Comparison of ENCODE assay signal across 13 mouse cellular contexts in genomic region chr15:40017597-40017996, GRCm38 (mm10).
DNase-seq lines count a peak whose midpoint lies in the region; ATAC-seq and TF ChIP-seq lines count a peak whose summit lies in the region.
"Had no signal": no experiment of that assay in that cellular context is flagged by ENCODE, and none has a peak within 500 bp of the region (broad histone marks: within the 10 kb centered on the region; RNA-seq: fewer than 3 reads in every experiment).

No protein-coding gene starts in this region.

- no peak for DNase-seq in heart, postnatal 0 days (ENCODE audit: low spot score)
- no peak for DNase-seq in heart, adult 8-10 months (ENCODE audit: low spot score)
- no peak for DNase-seq in liver, embryonic 11.5 days (ENCODE audit: low spot score)
- DNase-seq in forebrain, embryonic 14.5 days (ENCODE audit: low spot score), result peak; percentile 39
- DNase-seq in ovary, postnatal 10 days (ENCODE audit: low spot score), result no peak
- DNase-seq: adrenal gland, postnatal 36 days; cerebellum, adult 11 months; layer of hippocampus, adult 9-11 months; right cerebral cortex, postnatal 4 days had no signal

- no peak for ATAC-seq in heart, postnatal 0 days (ENCODE audit: insufficient read depth, low read depth)
- ATAC-seq in liver, embryonic 11.5 days (replicated peaks; ENCODE audit: low FRiP score), result no peak
- ATAC-seq in liver, embryonic 12.5 days, result no peak
- no peak for ATAC-seq in forebrain, embryonic 14.5 days
- no peak for ATAC-seq in intestine, postnatal 0 days

- H3K27me3 ChIP-seq in heart, postnatal 0 days (ENCODE audit: control insufficient read depth, insufficient read depth, low read length), result no peaks in the 10 kb centered on the region
- H3K27me3 ChIP-seq in liver, embryonic 11.5 days (replicated peaks; ENCODE audit: control insufficient read depth, insufficient read depth, low read length), result no peaks in the 10 kb centered on the region
- H3K27me3 ChIP-seq in liver, embryonic 12.5 days (replicated peaks), result no peaks in the 10 kb centered on the region
- H3K27me3 ChIP-seq in forebrain, embryonic 14.5 days (replicated peaks; ENCODE audit: control insufficient read depth, insufficient read depth, low read length), result no peaks in the 10 kb centered on the region
- H3K27me3 ChIP-seq in intestine, postnatal 0 days (replicated peaks; ENCODE audit: control insufficient read depth, insufficient read depth, low read length), result no peaks in the 10 kb centered on the region
- H3K27me3 ChIP-seq: CH12.LX; hindbrain, embryonic 13.5 days had no signal

- H3K4me2 ChIP-seq in heart, postnatal 0 days (ENCODE audit: low read depth, low read length), result peak overlapping the region; percentile 49; the same call in 1 of the 2 replicates
- peak overlapping the region; percentile 37; the same call in 1 of the 2 replicates for H3K4me2 ChIP-seq in liver, embryonic 11.5 days
- no peak overlapping the region for H3K4me2 ChIP-seq in liver, embryonic 12.5 days
- peak overlapping the region; percentile 20; the same call in 1 of the 2 replicates for H3K4me2 ChIP-seq in forebrain, embryonic 14.5 days (ENCODE audit: low read length)
- peak overlapping the region; percentile 39; the same call in 1 of the 2 replicates for H3K4me2 ChIP-seq in intestine, postnatal 0 days (replicated peaks; ENCODE audit: low read depth)
- H3K4me2 ChIP-seq: hindbrain, embryonic 13.5 days had no signal

- no peaks in the 10 kb centered on the region for H3K36me3 ChIP-seq in heart, postnatal 0 days (replicated peaks; ENCODE audit: control insufficient read depth, insufficient read depth, low read length)
- H3K36me3 ChIP-seq in liver, embryonic 11.5 days (ENCODE audit: control insufficient read depth, insufficient read depth, low read length), result no peaks in the 10 kb centered on the region
- H3K36me3 ChIP-seq in liver, embryonic 12.5 days, result no peaks in the 10 kb centered on the region
- H3K36me3 ChIP-seq in forebrain, embryonic 14.5 days (ENCODE audit: control insufficient read depth, insufficient read depth, low read length), result no peaks in the 10 kb centered on the region
- H3K36me3 ChIP-seq in intestine, postnatal 0 days (ENCODE audit: control insufficient read depth, insufficient read depth), result no peaks in the 10 kb centered on the region
- H3K36me3 ChIP-seq: hindbrain, embryonic 13.5 days had no signal

- no peak for TF ChIP-seq CTCF in heart, postnatal 0 days (IDR thresholded peaks at IDR 0.05; ENCODE audit: low read depth)
- TF ChIP-seq CTCF in intestine, postnatal 0 days (IDR thresholded peaks at IDR 0.05; ENCODE audit: low read depth), result no peak

- H3K4me1 ChIP-seq in heart, postnatal 0 days (ENCODE audit: control insufficient read depth, insufficient read depth), result 0 out of 2 replicates have a peak, but pooled peaks cover 9% of the 10 kb centered on the region
- no peaks in the 10 kb centered on the region for H3K4me1 ChIP-seq in liver, embryonic 11.5 days (replicated peaks; ENCODE audit: control insufficient read depth, insufficient read depth, low read length)
- no peaks in the 10 kb centered on the region for H3K4me1 ChIP-seq in liver, embryonic 12.5 days
- peaks cover 9% of the 10 kb centered on the region; the same call in 1 of the 2 replicates for H3K4me1 ChIP-seq in forebrain, embryonic 14.5 days (ENCODE audit: control insufficient read depth, insufficient read depth, low read length)
- H3K4me1 ChIP-seq in intestine, postnatal 0 days (replicated peaks; ENCODE audit: control insufficient read depth, insufficient read depth, low read length), result no peaks in the 10 kb centered on the region

- no peak overlapping the region for H3K27ac ChIP-seq in heart, postnatal 0 days (ENCODE audit: low read depth)
- H3K27ac ChIP-seq in liver, embryonic 11.5 days (ENCODE audit: low read depth, low read length), result no peak overlapping the region
- no peak overlapping the region for H3K27ac ChIP-seq in liver, embryonic 12.5 days
- no peak overlapping the region for H3K27ac ChIP-seq in forebrain, embryonic 14.5 days (ENCODE audit: low read depth, low read length)
- H3K27ac ChIP-seq in intestine, postnatal 0 days (ENCODE audit: low read depth, low read length), result no peak overlapping the region
- H3K27ac ChIP-seq: hindbrain, embryonic 13.5 days had no signal

- no peak for TF ChIP-seq EP300 in heart, postnatal 0 days (IDR thresholded peaks at IDR 0.05; ENCODE audit: low read depth)

- peak overlapping the region; percentile 5 for H3K4me3 ChIP-seq in heart, postnatal 0 days (ENCODE audit: low read depth, low read length)
- H3K4me3 ChIP-seq in liver, embryonic 11.5 days (ENCODE audit: low read depth, low read length), result no peak overlapping the region
- H3K4me3 ChIP-seq in liver, embryonic 12.5 days, result no peak overlapping the region
- H3K4me3 ChIP-seq in forebrain, embryonic 14.5 days (ENCODE audit: low read depth, low read length), result no peak overlapping the region
- no peak overlapping the region; the same call in 1 of the 2 replicates for H3K4me3 ChIP-seq in intestine, postnatal 0 days (ENCODE audit: low read depth, low read length)
- H3K4me3 ChIP-seq: hindbrain, embryonic 13.5 days had no signal

- 28% methylated on average over 6 of the region's 6 CpGs for WGBS in heart, postnatal 0 days
- WGBS in liver, embryonic 11.5 days, result 55% methylated on average over 6 of the region's 6 CpGs
- WGBS in liver, embryonic 12.5 days (ENCODE audit: insufficient replicate concordance), result 51% methylated on average over 6 of the region's 6 CpGs
- whole genome bisulfite sequencing in forebrain, embryonic 14.5 days, result 14% methylated on average over 6 of the region's 6 CpGs
- WGBS in intestine, postnatal 0 days, result 25% methylated on average over 6 of the region's 6 CpGs

- H3K9me3 ChIP-seq in heart, postnatal 0 days (replicated peaks; ENCODE audit: control insufficient read depth, low read length), result no peaks in the 10 kb centered on the region
- H3K9me3 ChIP-seq in liver, embryonic 11.5 days (ENCODE audit: control insufficient read depth, low read length), result no peaks in the 10 kb centered on the region
- H3K9me3 ChIP-seq in liver, embryonic 12.5 days (replicated peaks), result no peaks in the 10 kb centered on the region
- no peaks in the 10 kb centered on the region for H3K9me3 ChIP-seq in forebrain, embryonic 14.5 days (replicated peaks; ENCODE audit: control insufficient read depth, low read length)
- H3K9me3 ChIP-seq in intestine, postnatal 0 days (ENCODE audit: control insufficient read depth), result no peaks in the 10 kb centered on the region
- H3K9me3 ChIP-seq: hindbrain, embryonic 13.5 days had no signal

- no peak overlapping the region for H3K9ac ChIP-seq in heart, postnatal 0 days (replicated peaks; ENCODE audit: low read depth, low read length)
- no peak overlapping the region for H3K9ac ChIP-seq in liver, embryonic 11.5 days (ENCODE audit: low read depth, low read length)
- no peak overlapping the region for H3K9ac ChIP-seq in liver, embryonic 12.5 days
- H3K9ac ChIP-seq in forebrain, embryonic 14.5 days (ENCODE audit: low read length), result no peak overlapping the region
- H3K9ac ChIP-seq in intestine, postnatal 0 days (ENCODE audit: low read depth, low read length), result no peak overlapping the region
- H3K9ac ChIP-seq: hindbrain, embryonic 13.5 days had no signal
